Mouse (Mus musculus): ENCODE measurements around the gene 2210011C24Rik. TPM values are rescaled to one million over a fixed set of nuclear protein-coding genes. Genes with fewer than 3 reads are reported as not detected.
A peak's percentile ranks its signal among the peaks of the same experiment; 100 is the strongest.

2210011C24Rik gene
- 0.42 and 0.79 TPM in 2 replicates for polyA plus RNA-seq (2016; fragmentation: Nextera tagmentation; extraction: Ambion mirVana)

DNA sequence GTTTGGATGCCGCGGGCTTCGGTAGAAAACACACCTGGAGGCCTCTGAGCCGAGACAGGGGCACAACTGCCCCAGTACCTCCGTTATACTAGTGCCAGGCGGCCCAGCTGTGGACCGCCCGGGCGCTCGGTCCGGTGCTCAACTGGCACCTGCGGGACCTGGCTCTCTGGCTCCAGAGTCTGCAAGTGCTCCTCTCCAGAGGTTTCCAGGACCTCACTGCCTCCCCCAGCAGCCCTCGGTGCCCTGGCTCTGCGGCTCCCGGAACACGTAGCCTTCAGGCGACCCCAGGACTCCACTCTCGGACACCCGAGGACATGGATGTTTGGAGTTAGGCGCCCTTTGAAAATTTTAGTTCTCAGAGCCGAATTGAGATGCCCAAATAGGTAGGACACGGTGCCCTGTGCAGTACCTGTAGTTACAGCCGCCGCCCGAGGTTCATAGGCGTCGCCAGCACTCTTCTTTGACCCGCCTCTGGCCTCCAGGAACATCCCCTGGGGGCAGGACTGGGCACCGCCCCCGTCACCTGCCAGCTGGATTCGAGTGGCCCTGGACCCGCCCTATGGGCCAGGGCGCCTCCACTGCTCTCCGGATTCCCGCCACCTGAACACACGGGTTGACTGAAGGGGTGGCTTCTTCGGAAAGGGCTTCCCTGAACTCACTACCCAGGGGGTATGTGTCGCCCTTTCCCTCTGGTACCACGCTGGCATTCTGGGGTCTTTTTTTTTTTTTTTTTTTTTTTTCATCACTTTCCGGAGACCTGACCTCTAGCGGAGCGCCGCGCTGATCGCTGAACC lies at the start of gene 2210011C24Rik:
Gene 2210011C24Rik, minus strand, starts transcription at position 467 of the 794 bp plus-strand sequence.
- peaks cover 36% of the 10 kb centered on the region for H3K4me1 ChIP-seq
- WGBS = under 1% methylated on average over 45 of the region's 45 CpGs
- H3K9me3 ChIP-seq = no peaks in the 10 kb centered on the region
- DNase-seq (ENCODE audit: extremely low spot score, low spot score) = peak; percentile 54
- peak within 1 kb of the TSS; percentile 62 for H3K27ac ChIP-seq
- peak within 1 kb of the TSS; percentile 58 for H3K4me3 ChIP-seq
- H3K27me3 ChIP-seq (ENCODE audit: poor library complexity, severe bottlenecking) = peaks cover 55% of the 10 kb centered on the region
- no peaks in the 10 kb centered on the region for H3K36me3 ChIP-seq (replicated peaks)

DNA sequence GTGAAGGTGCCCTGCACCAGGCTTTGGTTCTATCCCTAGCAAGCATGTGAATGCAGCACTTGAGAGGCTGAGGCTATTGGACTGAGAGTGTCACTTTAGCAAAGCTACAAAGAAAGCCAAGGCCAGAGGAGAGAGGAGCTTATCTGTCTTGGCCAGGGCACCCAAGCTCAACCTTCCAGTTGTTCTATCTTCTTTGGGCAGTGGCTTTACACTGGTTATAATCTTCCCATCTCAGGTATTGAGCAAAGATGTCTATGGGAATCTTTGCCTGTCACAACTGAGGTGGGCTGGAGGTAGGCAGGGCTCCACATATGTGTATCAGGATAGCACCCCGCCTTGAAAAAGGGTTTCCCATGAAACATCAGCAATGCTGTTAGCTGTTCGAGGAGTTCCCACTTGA lies 48.3 kb upstream of the 2210011C24Rik start:
- H3K27ac ChIP-seq = no peak overlapping the region
- no peaks in the 10 kb centered on the region for H3K36me3 ChIP-seq (replicated peaks)
- H3K4me3 ChIP-seq = no peak overlapping the region
- H3K4me1 ChIP-seq = no peaks in the 10 kb centered on the region
- no peak for DNase-seq (ENCODE audit: extremely low spot score, low spot score)
- no peaks in the 10 kb centered on the region for H3K27me3 ChIP-seq (ENCODE audit: poor library complexity, severe bottlenecking)
- WGBS = 89% methylated on average over 2 of the region's 2 CpGs
- H3K9me3 ChIP-seq = peaks cover 6% of the 10 kb centered on the region; the same call in 1 of the 2 replicates

DNA sequence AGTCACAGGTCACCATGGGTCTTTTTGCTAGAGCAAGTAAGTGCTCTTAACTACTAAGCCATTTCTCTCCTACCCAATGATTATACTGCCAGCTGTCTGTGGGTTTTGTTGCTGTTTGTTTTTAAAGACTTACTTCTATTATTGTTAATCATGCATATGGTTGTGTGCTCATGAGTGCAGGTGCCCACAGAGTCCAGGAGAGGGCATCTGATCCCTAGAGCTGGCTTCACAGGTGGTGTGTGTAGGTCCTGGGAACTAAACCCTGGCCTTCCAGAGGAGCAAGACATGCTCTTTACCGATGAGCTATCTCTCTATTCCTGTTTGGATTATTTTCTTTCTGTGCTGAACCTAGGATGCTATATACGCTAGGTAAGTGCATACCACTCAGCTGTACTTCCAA lies 47.3 kb upstream of the 2210011C24Rik start:
- Histone ChIP-seq H3K4me3 (no peak overlapping the region), H3K27ac (no peak overlapping the region), H3K4me1 (no peaks in the 10 kb centered on the region), H3K27me3 (ENCODE audit: poor library complexity, severe bottlenecking) (no peaks in the 10 kb centered on the region), H3K9me3 (peaks cover 7% of the 10 kb centered on the region; the same call in 1 of the 2 replicates), H3K36me3 (replicated peaks) (no peaks in the 10 kb centered on the region)
- no peak for DNase-seq (ENCODE audit: extremely low spot score, low spot score)
- WGBS = 95% methylated on average over 2 of the region's 2 CpGs

DNA sequence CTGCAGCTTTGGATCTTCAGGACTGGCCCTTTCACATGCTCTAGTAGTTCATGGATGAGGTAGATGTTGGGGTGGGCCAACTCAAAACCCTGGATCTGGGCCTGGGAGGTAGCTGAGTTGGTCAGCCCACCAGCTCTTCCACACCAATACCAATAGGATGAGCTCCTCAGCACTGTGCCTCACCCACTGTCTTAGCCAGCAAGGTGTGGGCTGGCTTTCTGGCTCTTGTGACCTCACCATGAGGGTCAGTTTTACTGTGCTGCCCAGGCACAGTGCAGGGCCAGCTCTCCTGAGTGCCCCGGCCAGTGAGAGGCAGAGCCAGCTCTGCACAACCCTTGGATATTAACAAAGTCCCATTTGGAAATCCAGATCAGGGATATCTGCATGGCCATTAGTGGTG lies 45.9 kb upstream of the 2210011C24Rik start:
- DNase-seq (ENCODE audit: extremely low spot score, low spot score) = no peak
- Histone ChIP-seq H3K27ac (no peak overlapping the region), H3K36me3 (replicated peaks) (no peaks in the 10 kb centered on the region), H3K4me1 (no peaks in the 10 kb centered on the region), H3K27me3 (ENCODE audit: poor library complexity, severe bottlenecking) (no peaks in the 10 kb centered on the region), H3K9me3 (peaks cover 7% of the 10 kb centered on the region; the same call in 1 of the 2 replicates), H3K4me3 (no peak overlapping the region)
- 86% methylated on average over 1 of the region's 1 CpGs for WGBS

DNA sequence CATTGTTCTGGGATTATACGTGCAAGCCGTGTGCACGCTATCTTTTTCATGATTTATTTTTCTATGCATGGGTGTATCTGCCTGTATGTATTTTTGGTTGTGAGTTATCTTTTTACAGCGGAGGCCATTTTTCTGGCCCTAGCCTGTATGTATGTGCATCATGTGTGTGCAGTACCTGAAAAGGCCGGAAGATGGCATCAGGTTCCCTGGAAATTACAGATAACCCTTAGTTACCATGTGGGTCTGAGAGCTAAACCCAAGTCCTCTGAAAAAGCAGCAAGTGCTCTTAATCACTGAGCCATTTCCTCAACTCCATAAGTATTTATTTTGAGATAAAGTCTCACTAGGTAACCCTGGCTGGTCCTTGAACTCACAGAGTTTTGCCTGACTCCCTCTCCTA lies 41.3 kb upstream of the 2210011C24Rik start:
- WGBS = 94% methylated on average over 5 of the region's 5 CpGs
- Histone ChIP-seq H3K4me1 (no peaks in the 10 kb centered on the region), H3K27ac (no peak overlapping the region), H3K4me3 (no peak overlapping the region), H3K36me3 (replicated peaks) (no peaks in the 10 kb centered on the region), H3K27me3 (ENCODE audit: poor library complexity, severe bottlenecking) (0 out of 2 replicates have a peak, but pooled peaks cover 7% of the 10 kb centered on the region), H3K9me3 (peaks cover 7% of the 10 kb centered on the region; the same call in 1 of the 2 replicates)
- DNase-seq (ENCODE audit: extremely low spot score, low spot score) = no peak

DNA sequence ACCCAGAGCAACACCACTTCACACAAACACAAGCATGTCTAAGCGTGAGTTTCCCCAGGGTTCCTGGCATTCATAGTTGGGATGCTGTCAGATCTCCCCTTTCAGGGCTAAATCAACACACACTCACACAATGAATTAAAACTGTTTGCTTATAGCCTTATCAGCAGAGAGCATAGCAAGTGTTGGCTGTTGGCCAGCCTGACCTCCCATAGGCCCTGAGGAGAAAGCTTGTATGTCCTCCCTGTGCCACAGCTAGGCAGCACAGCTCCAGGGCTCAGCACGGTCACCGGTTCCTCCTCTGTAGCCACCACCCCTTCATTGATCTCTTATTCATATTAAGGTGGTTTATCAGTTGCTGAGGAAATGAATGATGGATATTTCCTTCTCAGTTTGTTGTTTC lies 40.8 kb upstream of the 2210011C24Rik start:
- Histone ChIP-seq H3K36me3 (replicated peaks) (no peaks in the 10 kb centered on the region), H3K4me1 (no peaks in the 10 kb centered on the region), H3K4me3 (no peak overlapping the region), H3K27ac (no peak overlapping the region), H3K27me3 (ENCODE audit: poor library complexity, severe bottlenecking) (0 out of 2 replicates have a peak, but pooled peaks cover 11% of the 10 kb centered on the region), H3K9me3 (peaks cover 7% of the 10 kb centered on the region; the same call in 1 of the 2 replicates)
- 91% methylated on average over 3 of the region's 3 CpGs for WGBS
- DNase-seq (ENCODE audit: extremely low spot score, low spot score) = no peak

DNA sequence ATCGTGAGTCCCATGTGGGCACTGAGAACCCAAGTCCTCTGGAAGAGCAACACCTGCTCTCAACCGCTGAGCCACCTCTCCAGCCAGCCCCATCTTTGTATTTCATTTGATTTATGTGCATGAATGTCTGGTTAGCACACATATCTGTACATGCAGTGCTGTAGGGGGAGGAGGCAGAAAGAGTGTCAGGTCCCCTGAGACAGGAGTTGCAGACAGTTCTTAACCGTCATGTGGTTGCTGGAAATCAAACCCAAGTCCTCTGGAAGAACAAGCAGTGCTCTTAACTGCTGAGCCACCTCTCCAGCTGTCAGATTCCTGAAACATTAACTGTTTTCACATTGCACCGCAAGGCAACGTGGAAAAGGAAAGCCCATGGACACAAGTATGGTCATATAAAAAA lies 36.2 kb upstream of the 2210011C24Rik start:
- Histone ChIP-seq H3K4me1 (peaks cover 11% of the 10 kb centered on the region), H3K27ac (no peak overlapping the region), H3K27me3 (ENCODE audit: poor library complexity, severe bottlenecking) (peaks cover 47% of the 10 kb centered on the region), H3K9me3 (peaks cover 3% of the 10 kb centered on the region; the same call in 1 of the 2 replicates), H3K4me3 (no peak overlapping the region), H3K36me3 (replicated peaks) (no peaks in the 10 kb centered on the region)
- WGBS = 82% methylated on average over 5 of the region's 5 CpGs
- DNase-seq (ENCODE audit: extremely low spot score, low spot score) = no peak

DNA sequence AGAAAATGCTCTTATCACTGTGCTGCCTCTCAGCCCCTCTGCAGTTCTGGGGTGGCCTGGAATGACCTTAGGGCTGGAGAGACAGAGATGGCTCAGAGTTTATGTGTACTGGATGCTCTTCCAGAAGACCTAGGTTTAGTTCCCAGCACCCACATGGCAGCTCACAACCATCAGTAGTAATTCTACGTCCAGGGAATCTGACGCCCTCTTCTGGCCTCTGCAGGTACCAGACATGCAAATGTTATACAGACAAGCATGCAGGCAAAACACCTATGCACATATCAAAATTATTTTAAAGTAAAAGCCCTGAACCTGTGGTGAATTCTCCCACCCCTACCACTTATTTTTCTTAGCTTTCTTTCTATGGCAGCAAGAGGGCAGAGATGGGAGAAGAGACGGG lies 34.5 kb upstream of the 2210011C24Rik start:
- Histone ChIP-seq H3K36me3 (replicated peaks) (no peaks in the 10 kb centered on the region), H3K4me3 (no peak overlapping the region), H3K27ac (no peak overlapping the region), H3K27me3 (ENCODE audit: poor library complexity, severe bottlenecking) (peaks cover 64% of the 10 kb centered on the region), H3K4me1 (peaks cover 26% of the 10 kb centered on the region), H3K9me3 (peaks cover 3% of the 10 kb centered on the region; the same call in 1 of the 2 replicates)
- DNase-seq (ENCODE audit: extremely low spot score, low spot score) = no peak
- 84% methylated on average over 3 of the region's 3 CpGs for WGBS

DNA sequence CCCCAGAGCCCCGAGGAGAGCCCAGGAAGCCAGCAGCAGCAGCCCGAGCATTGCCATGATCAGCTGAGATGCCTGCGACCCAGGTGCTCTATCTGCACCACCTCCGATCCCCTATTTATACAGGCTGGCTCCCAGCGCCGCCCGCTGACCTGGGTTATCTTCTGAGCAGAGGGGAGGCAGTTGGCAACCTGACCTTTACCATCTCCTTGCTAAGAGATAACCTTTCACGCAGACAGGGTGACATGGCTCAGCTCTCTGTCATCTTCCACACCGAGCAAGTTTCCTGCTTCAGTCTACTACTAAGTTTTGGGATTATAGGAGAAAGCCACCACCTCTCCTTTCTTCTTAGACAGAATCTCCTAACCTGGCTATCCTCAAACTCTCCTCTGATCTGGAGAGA lies 32.9 kb upstream of the 2210011C24Rik start, which contains the start of gene Rln3:
Gene Rln3, minus strand, starts transcription at position 101 of the 400 bp plus-strand sequence.
- peaks cover 3% of the 10 kb centered on the region; the same call in 1 of the 2 replicates for H3K9me3 ChIP-seq
- H3K4me1 ChIP-seq = peaks cover 26% of the 10 kb centered on the region
- H3K4me3 ChIP-seq = peak within 1 kb of the TSS; percentile 32
- H3K27me3 ChIP-seq (ENCODE audit: poor library complexity, severe bottlenecking) = peaks cover 80% of the 10 kb centered on the region
- no peak within 1 kb of the TSS for H3K27ac ChIP-seq
- no peaks in the 10 kb centered on the region for H3K36me3 ChIP-seq (replicated peaks)
- 7% methylated on average over 9 of the region's 9 CpGs for WGBS
- no peak for DNase-seq (ENCODE audit: extremely low spot score, low spot score)

DNA sequence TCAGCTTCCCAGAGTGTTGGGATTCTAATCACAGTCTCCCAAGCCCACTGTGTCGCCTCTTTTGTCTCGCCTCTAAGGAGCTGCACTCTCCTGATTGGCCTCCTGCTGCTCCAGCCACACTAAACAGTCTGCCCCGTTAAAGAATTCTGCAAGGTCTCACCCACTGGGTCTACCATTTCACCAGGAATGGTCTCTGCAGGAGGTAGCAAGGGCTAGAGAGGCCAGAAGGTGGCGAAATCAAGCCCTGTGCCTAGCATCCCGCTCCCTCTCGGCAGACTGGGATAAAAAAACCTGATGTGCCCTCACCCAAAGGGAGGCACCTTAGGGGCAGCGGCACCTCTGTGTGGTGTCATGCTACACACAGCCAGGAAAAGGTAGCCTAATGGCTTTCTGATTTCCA lies 32.1 kb upstream of the 2210011C24Rik start:
- H3K4me3 ChIP-seq = peak overlapping the region; percentile 32; the same call in 1 of the 2 replicates
- peaks cover 3% of the 10 kb centered on the region; the same call in 1 of the 2 replicates for H3K9me3 ChIP-seq
- peaks cover 29% of the 10 kb centered on the region for H3K4me1 ChIP-seq
- no peak for DNase-seq (ENCODE audit: extremely low spot score, low spot score)
- no peaks in the 10 kb centered on the region for H3K36me3 ChIP-seq (replicated peaks)
- H3K27ac ChIP-seq = no peak overlapping the region
- 4% methylated on average over 7 of the region's 7 CpGs for WGBS
- peaks cover 88% of the 10 kb centered on the region for H3K27me3 ChIP-seq (ENCODE audit: poor library complexity, severe bottlenecking)

DNA sequence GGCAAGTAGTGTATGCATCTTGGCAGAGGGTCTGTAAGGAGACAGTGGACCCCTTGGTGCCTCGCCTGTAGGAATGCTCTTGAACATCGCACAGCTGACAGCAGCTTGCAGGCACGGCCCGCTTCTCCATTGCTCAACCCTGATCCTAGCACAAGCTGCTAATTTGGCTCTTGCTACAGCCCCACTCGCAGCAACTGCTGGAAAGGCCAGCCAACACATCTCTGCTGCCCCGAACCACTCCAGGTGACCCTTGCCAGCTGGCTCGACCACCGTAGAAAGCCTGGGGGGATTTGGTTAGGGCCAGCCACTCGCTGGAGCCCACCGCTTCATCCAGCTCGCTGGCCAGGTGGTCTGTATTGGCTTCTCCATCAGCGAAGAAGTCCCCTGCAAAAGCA lies 31.0 kb upstream of the 2210011C24Rik start:
- peaks cover 3% of the 10 kb centered on the region; the same call in 1 of the 2 replicates for H3K9me3 ChIP-seq
- H3K4me1 ChIP-seq = peaks cover 30% of the 10 kb centered on the region
- H3K27me3 ChIP-seq (ENCODE audit: poor library complexity, severe bottlenecking) = peaks cover 89% of the 10 kb centered on the region
- WGBS = 40% methylated on average over 12 of the region's 12 CpGs
- no peaks in the 10 kb centered on the region for H3K36me3 ChIP-seq (replicated peaks)
- peak overlapping the region; percentile 50 for H3K4me3 ChIP-seq
- DNase-seq (ENCODE audit: extremely low spot score, low spot score) = no peak
- no peak overlapping the region for H3K27ac ChIP-seq

DNA sequence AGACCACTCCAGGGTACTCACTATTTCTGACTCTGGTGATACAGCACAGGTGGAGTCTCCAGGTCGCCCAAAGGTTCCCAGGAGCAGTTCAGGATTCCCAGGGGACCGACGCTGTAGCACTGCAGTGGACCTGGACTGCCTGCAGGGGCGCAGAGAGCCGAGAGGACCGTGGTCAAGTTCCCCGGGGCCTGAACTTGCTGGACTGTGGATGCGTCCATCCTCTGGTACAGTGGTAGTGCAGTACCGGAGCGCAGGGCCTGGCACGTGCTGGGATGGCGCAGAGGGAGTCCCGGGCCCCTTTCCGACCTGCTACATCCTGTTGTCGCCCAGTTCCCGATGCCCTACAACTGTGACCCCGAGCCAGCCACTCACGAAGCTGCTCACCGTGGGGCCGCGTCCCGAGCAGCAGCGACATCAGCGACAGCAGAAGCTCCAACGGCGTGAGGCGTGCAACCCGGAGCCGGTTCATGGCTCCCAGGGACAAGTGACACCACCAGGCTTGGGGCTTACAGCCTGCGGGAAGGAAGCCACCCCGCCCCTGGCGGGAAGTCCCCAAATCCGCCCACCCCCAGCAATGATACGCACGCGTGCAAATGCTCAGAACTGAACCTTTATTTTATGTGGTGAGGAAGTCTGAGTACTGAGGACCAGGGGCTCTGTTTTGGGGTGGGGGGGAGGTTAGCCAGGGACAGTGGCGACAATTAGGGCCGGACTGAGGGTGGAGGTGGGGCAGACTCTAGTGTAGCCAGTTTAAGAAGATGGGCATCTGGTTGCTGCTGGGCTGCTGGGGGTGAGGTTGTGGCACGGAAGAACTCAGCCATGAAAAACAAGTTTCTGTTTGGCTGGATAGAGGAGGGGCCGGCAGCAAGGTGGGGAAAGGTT lies 30.3 kb upstream of the 2210011C24Rik start, which contains the start of gene Il27ra:
Gene Il27ra, minus strand, starts transcription at position 524 of the 882 bp plus-strand sequence.
- peaks cover 92% of the 10 kb centered on the region for H3K27me3 ChIP-seq (ENCODE audit: poor library complexity, severe bottlenecking)
- 4% methylated on average over 40 of the region's 40 CpGs for WGBS
- H3K27ac ChIP-seq = no peak within 1 kb of the TSS

More for the DNA sequence above, 30.3 kb upstream of the 2210011C24Rik start, which contains the start of gene Il27ra:
- peaks cover 30% of the 10 kb centered on the region for H3K4me1 ChIP-seq
- H3K4me3 ChIP-seq = peak within 1 kb of the TSS; percentile 50
- peak; percentile 76 for DNase-seq (ENCODE audit: extremely low spot score, low spot score)
- H3K36me3 ChIP-seq (replicated peaks) = no peaks in the 10 kb centered on the region
- H3K9me3 ChIP-seq = peaks cover 3% of the 10 kb centered on the region; the same call in 1 of the 2 replicates

All from forebrain, embryonic 10.5 days (tissue).